Mouse (Mus musculus) hindlimb bud, embryonic 11.5 days (tissue): ENCODE measurements around the gene Esp36.
"Not testable (repeated sequence)": the region's sequence is repeated elsewhere in the genome, so short reads cannot be mapped to it uniquely, and the experiment has no call there.

Source experiments
- DNase-seq: peaks from one replicate; pipeline ENCODE4 v3.0.0-alpha.2; 2012; ENCODE audit warnings: low read depth, low spot score; ENCODE audit errors: extremely low spot score

Esp36 gene

GRCm38 (mm10) chr17:38420085-38420484 is at the start of gene Esp36:
Esp36 (minus strand) TSS chr17:38420185.
- DNase-seq, result no peak

- not testable (repeated sequence) for DNase-seq
Observed at GRCm38 (mm10) chr17:38456206-38456605, 36.2 kb upstream of the Esp36 start.

GRCm38 (mm10) chr17:38450688-38451087 is 30.7 kb upstream of the Esp36 start:
- DNase-seq, result no peak

GRCm38 (mm10) chr17:38406135-38406534 is 13.8 kb downstream of the Esp36 start:
- no peak for DNase-seq

GRCm38 (mm10) chr17:38391821-38392220 is 28.2 kb downstream of the Esp36 start:
- DNase-seq, result no peak
